Mouse (Mus musculus): ENCODE results near the gene Tulp4. TPM values are rescaled to one million over a fixed set of nuclear protein-coding genes. Genes with fewer than 3 reads are reported as not detected.

Gene Tulp4
- total RNA-seq (2023; ENCODE audit: inconsistent age), result 58.1 to 65.9 TPM (median 63.4 TPM) in 4 replicates

DNA sequence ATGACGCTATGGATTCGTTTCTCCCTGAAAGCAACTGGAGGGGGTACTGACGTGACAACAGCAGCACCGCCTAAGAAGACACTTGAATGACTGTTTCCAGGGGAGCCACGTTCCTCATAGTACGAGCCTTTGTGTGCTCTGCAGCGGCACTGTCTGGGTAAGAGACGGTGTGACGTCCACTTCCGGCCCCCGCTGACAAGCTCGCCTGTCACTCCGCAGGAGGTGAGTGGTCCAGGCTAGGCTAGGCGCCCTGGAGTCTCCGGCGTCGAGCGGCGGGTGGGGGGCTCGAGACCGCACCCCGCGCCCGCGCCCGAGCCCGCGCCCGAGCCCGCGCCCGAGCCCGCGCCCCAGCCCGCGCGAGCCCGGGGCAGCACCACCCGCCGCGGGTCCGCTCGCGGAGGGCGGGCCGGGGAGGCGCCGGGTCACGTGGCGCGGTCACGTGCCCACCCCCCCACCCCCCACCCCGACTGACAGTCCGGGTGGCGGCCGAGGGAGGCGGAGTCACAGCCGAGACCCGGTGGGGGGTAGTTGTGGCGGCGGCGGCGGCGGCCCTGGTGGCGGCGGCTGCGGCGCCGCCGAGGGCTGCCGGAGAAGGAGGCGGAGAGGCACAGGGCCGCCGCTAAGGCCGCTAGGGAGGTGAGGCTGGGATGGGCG is at the start of gene Tulp4:
Tulp4 (plus strand) TSS at position 77 of the 654 bp plus-strand sequence.

DNA sequence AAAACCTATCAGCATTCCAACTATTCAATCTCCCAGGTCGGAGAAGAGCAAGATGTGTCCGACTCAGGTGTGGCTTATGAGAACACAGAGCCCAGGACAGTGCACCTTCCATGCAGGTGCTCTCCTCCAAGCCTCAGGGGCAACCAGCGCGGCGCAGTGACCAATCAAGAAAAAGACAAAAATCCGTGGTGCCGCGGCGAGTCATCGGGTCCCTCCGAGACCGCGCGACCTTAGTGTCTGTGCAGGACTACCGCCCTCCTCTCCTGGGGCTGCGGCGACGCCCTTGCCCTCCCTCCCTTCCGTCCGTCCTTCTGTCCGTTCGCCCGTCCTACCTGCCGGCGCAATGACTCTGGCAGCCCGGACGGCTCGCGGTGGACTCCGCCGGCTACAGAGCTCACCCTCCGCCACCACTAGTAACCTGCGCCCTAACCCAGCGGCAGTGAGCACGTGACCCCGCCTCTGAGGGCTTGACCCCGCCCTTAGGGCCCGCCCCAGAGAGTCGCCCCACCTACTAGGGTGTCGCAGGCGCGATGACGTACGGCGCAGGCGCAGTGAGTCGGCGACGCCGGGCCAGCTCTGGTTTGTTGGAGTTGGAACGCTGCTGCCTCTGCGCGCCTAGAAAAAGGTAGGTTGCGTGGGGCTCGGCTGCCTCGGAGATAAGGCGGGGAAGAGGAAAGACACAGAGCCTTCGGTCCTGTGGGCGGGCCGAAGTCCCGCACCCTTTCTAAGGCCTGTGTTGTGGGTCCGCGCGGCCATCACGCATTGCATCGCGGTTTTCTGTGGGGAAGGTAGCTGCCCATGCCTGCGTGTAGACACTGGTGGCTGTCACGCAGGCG is 26.7 kb upstream of the Tulp4 start, which contains the start of the genes Serac1 and Gtf2h5:
Serac1 (minus strand) TSS at position 455 of the 836 bp plus-strand sequence.
Gtf2h5 (plus strand) TSS at position 500 of the 836 bp plus-strand sequence.

DNA sequence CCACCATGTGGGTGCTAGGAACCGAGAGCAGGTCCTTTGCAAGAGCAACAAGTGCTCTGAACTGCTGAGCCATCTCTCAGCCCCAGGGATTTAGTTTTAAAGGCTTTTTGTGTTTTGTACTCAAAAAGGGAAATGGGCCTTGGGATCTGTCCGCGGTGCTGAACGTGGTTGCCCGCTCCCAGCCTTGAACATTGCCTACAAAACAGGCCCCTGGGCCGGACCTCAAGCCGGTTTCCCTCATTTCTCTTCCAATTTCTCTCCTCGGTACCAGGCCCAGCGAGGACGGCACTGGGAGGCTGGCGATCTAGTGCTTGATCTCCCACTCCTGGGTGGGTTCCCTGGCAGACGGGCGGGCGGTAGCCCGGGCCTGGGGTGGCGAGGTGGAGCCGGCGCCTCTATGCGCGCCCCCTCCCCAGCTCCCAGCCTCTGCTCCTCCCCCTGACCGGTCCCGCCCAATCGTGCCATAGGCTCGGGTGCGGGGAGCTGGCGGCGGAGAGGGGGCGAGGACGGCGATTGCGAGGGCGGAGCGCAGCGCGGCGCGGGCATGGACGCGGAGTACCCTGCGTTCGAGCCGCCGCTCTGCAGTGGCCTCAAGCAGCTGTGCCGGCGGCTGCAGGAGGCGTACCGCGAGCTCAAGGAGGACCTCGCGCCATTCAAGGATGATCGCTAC is 150.3 kb downstream of the Tulp4 start, which contains the start of gene Tmem181a:
Tmem181a (plus strand) TSS at position 461 of the 670 bp plus-strand sequence.

Other genes with a start within 250 kb of the Tulp4 start
- 4.3 to 5.8 TPM (median 5.3 TPM) in 4 replicates for gene Synj2, start 165.2 kb upstream of the Tulp4 start, total RNA-seq (2023; ENCODE audit: inconsistent age)
- 5.9 to 9.0 TPM (median 6.5 TPM) in 4 replicates for gene Serac1, start 26.7 kb upstream of the Tulp4 start, total RNA-seq (2023; ENCODE audit: inconsistent age)
- gene Gtf2h5, start 26.7 kb upstream of the Tulp4 start, total RNA-seq (2023; ENCODE audit: inconsistent age), result 56.5 to 61.5 TPM (median 59.7 TPM) in 4 replicates
- gene Tmem181a, start 150.4 kb downstream of the Tulp4 start, total RNA-seq (2023; ENCODE audit: inconsistent age), result 1.7 to 2.0 TPM (median 1.9 TPM) in 4 replicates
- gene Dynlt1a, start 211.1 kb downstream of the Tulp4 start, total RNA-seq (2023; ENCODE audit: inconsistent age), result 5.9 to 7.5 TPM (median 6.5 TPM) in 4 replicates